Mouse (Mus musculus): ENCODE measurements at regions not wholly inside any gene's neighbourhood (a gene's known extent, or its start where the extent isn't known, plus 50 kb on each side); places are given as distances from the start of the nearest gene placed in this dataset.

DNA sequence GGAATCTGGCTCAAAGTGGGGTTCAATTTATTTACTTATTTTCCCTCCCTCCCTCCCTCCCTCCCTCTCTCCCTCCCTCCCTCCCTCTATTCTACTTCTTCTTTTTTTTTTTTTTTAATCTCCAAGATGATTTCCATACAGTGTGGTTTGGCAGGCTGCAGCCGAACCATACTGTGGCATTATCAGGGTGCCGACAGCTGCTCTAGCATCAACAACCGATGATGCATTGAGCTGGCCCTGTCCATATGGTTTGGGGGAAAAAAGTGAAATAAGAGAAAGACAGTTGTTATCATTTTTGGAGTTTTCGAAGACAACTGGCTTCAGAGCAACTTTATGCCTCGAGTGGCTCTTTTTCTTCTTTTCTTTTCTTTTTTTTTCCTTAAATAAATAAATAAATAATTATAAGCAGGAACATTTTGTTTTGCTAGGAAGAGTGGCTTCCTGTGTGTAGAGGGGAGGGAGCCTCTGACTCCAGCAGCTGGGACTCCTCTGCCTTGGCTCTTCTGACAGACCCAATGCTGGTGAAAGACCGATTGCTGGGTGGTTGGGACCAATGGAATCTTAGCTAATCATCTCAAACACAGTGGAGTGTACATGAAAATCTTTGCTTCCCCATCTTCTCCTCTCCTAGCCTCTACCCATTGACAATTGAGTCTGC lies 190.1 kb upstream of the Maf start:
- peak in 1 of 2 experiments; percentile 55 for DNase-seq

- no peak for DNase-seq
Measured at GRCm38 (mm10) chr8:115897086-115897485, 189.5 kb upstream of the Maf start.

GRCm38 (mm10) chr8:115896066-115896465 lies 188.5 kb upstream of the Maf start:
- DNase-seq: no peak

GRCm38 (mm10) chr8:115888278-115888677 lies 180.7 kb upstream of the Maf start:
- DNase-seq: no peak

DNA sequence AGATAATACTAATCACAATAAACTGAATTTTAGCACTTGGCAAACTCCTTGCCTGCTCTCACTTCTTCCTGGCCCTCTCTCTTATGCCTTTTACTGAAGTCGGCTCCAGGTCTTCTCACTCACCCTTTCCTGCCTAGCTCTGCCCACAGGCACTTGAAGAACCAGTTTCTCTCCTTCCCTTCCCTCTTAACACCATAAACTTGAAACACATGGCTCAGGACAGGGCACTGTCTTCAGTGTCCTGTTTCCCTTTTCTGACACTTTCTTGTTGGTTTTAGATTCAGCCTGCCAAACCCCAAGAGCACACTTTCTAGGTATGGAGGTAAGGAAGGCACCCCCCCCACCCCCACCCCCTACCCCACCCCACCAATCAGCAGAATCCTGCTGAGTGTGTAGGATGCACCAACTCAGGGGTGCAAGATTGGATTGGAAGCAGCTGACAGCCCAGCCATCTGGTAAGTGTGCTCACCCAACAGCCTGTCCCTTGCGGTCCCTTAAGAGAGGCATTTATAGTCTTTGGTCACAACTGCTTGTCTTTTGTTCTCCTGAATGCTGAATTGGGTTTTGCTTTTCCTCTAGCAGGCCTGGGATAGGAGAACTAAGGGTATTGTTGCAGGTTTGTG lies 177.6 kb upstream of the Maf start:
- DNase-seq: no peak

DNA sequence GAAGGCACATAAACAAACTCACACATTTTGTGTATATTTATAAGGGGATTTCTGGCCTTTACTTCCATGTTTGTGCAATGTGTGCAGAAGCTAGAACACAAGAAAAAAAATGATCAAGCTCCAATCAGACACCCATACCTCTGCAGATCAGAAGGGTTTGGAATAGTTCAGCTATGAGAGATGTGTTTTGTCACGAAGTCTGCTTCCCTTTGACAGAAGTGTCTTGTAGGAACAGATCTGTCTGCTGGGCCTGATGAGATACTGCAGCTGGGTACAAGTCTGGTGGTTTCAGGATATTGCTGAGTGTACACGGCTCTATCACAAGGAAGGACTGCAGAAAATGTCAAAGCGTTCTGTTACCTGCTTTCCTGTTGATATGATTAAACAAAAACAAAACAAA lies 176.2 kb upstream of the Maf start:
- DNase-seq: no peak

DNA sequence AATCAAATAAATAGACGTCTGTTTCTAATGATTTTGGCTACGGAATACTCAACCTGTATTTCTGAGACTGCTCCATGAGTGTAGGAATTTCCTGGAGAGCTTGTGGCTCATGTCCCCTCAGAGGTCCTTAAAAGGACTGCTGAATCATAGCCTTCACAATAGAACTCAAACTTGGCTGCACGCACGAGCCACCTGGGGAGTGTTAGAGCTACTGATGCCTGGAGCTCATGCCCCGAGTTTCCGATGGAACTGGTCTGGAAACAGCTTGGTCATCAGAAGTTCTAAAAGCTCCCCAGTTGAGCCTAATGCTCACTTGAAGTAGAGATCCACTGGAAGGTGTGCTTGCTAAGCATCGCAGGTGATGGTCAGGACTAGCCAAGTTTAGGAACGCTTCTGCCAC lies 174.3 kb upstream of the Maf start:
- DNase-seq: no peak

- peak in 1 of 2 experiments; percentile 26 for DNase-seq
Measured at GRCm38 (mm10) chr8:115874789-115875188, 167.2 kb upstream of the Maf start.

GRCm38 (mm10) chr8:115871381-115871780 lies 163.8 kb upstream of the Maf start:
- peak in 1 of 2 experiments; percentile 29 for DNase-seq

DNA sequence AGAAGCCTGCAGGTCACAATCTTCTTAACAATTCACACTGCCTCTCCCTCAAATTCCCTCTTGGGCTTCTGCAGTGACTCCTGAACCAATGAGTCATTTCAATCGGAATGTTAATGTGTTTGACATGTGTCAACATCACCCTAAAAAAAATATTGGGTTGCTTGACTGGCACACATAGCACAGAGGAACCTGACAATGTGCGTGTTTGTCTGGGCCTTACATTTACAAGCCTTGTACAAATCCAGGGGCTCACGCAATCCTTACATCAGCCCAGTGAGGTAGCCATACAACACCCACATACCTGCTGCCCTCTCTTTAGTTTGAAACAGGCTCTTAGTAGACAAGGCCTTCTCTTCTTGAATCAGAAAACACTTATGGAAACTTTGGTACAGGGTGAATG lies 153.8 kb upstream of the Maf start:
- no peak for DNase-seq

GRCm38 (mm10) chr8:115859406-115859805 lies 151.8 kb upstream of the Maf start:
- DNase-seq: peak; percentile 11 to 50

DNA sequence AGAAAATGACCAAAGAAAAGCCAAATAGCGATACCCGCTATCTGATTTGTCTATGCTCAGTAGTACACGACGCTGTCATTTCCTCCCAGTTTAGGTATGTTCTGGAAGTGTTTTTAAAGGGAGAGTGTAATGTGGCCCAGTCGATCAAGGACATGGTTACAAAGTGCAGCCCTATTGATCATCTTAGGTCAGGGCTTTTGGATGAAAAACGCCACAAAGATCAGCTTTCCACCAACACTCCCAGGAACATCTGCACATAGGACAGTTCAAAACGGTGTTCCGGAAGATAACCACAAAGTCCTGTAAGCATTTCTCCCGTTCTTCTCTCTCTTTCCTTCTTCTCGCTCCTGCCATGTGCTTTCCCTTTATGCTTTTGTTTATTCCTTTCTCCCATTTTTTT lies 149.2 kb upstream of the Maf start:
- no peak for DNase-seq

DNA sequence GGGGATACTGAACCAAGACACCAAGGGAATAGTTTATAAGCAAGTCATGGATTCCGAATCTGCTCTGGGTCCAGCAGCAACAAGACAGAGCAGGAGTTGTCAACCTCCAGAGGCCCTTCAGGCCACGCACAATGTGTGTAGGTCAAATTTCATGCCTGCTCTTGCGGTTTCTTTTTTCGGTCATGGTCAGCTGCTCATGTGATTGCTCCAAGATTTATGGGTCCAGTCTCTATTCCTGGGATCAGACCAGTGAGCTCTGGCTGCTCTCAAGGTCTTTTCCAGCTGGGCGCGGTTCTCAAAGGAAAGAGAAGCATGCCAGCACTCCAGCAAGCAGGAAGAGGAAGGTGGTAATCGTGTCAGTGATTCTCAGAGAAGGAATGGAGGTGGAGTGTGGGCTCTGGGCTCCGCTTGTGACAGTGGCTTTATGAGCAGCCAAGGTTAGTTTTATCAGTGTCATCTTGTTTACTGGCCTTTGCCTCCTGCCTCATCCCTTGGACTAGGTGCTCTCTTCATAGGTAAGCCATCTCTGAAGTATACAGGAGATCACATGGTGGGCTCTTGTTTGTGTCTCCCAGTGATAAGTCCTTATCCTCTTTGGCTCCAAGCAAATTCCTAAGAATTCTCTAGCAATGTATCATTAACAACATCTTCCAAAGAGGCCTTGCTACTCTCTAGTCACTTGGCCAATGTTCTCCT lies 148.5 kb upstream of the Maf start:
- no peak for DNase-seq

- no peak for DNase-seq
Measured at GRCm38 (mm10) chr8:115854209-115854900, 146.8 kb upstream of the Maf start.

- DNase-seq: no peak
Measured at GRCm38 (mm10) chr8:115850552-115850951, 143.0 kb upstream of the Maf start.

DNA sequence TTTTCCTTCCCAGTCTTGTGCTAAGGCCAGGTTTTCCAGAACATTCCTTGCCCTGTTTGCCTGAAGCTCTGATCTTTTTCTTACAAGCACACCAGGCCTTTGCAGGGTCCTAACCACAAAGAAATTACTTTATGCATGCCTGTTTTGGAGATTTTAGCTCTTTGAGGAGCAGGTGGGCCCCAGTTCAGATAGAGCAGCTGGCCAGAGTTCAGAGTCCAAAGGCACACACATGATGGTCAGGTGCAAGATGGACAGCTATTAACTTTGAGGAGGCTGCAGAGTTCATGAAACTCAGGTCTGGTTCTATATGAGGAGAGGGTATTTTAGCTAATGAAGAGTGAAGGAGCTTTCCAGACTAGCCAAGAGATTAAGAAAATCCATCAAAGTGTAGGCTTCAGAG lies 125.8 kb upstream of the Maf start:
- DNase-seq: no peak

- DNase-seq: no peak
Measured at GRCm38 (mm10) chr8:115831675-115832074, 124.1 kb upstream of the Maf start.

- no peak for DNase-seq
Measured at GRCm38 (mm10) chr8:115830012-115830662, 122.5 kb upstream of the Maf start.

GRCm38 (mm10) chr8:115826516-115826915 lies 118.9 kb upstream of the Maf start:
- no peak for DNase-seq

- DNase-seq: no peak
Measured at GRCm38 (mm10) chr8:115825899-115826502, 118.4 kb upstream of the Maf start.

DNA sequence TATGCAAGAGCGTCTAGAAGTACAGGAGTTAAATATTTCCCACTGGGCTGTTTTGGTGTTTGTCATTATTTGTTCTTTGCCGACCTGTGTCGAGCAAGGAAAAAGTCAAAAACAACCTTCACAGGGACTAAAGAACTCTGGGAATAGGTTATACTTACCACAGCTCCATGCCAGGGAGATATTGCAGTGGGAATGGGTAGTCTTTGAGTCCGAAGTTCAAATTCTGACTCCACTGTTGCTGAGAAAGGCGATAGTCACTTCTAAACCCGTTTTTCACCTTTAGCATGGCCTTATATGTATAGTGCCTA lies 116.8 kb upstream of the Maf start:
- DNase-seq: no peak

- DNase-seq: no peak
Measured at GRCm38 (mm10) chr8:115823673-115824477, 116.3 kb upstream of the Maf start.

All from lung, postnatal 4 days (tissue).